Mouse (Mus musculus): ENCODE measurements around the gene Birc5. TPM values are rescaled to one million over a fixed set of nuclear protein-coding genes. Genes with fewer than 3 reads are reported as not detected.
"Not testable (repeated sequence)": the region's sequence is repeated elsewhere in the genome, so short reads cannot be mapped to it uniquely, and the experiment has no call there.

The Birc5 gene
- polyA plus RNA-seq, 1 experiment from 2014 or later = 37.9 TPM

DNA sequence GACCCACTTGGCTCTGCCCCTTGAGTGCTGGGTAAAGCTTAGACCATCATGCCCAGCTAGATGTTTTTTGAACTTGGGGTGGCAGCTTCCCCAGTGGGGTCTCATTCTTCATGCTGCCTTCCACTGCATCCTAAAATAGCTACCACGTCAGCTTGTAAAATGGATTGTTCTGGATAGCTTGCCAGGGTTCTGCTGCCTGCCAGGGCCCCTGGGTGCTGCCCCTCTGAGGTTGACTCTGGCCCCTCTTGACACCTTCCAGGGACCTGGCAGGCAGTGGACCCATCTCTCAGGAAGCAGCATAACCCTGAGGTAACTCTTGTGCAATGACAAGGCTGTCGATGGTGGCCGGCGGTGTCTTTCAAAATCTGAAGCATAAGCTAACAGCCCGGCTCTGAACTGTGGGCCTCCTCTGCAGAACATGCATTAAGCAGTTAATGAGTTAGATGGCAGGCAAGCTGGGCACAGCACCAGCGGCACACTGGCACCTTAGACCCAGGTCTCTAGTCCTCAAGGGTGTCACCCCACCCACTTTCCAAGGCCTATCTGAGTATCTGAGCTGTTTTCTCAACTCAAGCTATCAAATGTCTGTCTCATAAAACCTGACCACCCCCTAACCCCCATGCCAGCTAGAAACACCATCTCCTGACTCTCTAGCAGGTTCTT is 34.2 kb upstream of the Birc5 start:
- H3K9me3 ChIP-seq (ENCODE audit: control insufficient read depth, low read length) = no peaks in the 10 kb centered on the region
- H3K27ac ChIP-seq (ENCODE audit: low read depth, low read length) = no peak overlapping the region
- ATAC-seq = no peak
- H3K36me3 ChIP-seq (ENCODE audit: control insufficient read depth, insufficient read depth, low read length) = no peaks in the 10 kb centered on the region
- H3K4me3 ChIP-seq (ENCODE audit: low read length) = no peak overlapping the region
- peaks cover 5% of the 10 kb centered on the region for H3K27me3 ChIP-seq (replicated peaks; ENCODE audit: control insufficient read depth, insufficient read depth, low read length)
- no peak overlapping the region for H3K4me2 ChIP-seq (ENCODE audit: low read length)
- peaks cover 10% of the 10 kb centered on the region for H3K4me1 ChIP-seq (ENCODE audit: control insufficient read depth, insufficient read depth, low read depth, low read length)
- WGBS = 98% methylated on average over 6 of the region's 6 CpGs
- H3K9ac ChIP-seq (ENCODE audit: low read depth, low read length) = no peak overlapping the region

DNA sequence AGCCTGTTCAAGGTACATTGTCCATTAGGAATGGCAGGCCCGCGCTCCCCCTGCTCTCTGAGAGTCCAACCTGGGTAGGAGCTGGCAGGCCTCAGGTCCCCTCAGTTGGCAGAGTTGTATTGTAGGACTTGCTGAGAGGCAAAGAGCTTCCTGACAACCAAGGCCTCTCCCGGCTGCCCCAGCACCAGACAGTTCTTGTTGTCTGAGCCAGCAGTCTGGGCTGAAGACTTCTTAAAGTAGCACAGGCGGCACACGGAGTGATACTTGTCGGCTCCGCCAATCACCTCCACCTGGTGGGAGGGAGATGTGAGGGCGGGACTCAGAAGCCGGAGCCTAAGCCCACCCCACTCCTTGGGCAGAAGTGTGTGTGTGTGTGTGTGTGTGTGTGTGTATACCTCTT is 33.2 kb upstream of the Birc5 start:
- H3K4me1 ChIP-seq (ENCODE audit: control insufficient read depth, insufficient read depth, low read depth, low read length); H3K27me3 ChIP-seq (replicated peaks; ENCODE audit: control insufficient read depth, insufficient read depth, low read length); H3K9ac ChIP-seq (ENCODE audit: low read depth, low read length); H3K4me3 ChIP-seq (ENCODE audit: low read length); H3K36me3 ChIP-seq (ENCODE audit: control insufficient read depth, insufficient read depth, low read length); H3K27ac ChIP-seq (ENCODE audit: low read depth, low read length); H3K4me2 ChIP-seq (ENCODE audit: low read length); ATAC-seq; H3K9me3 ChIP-seq (ENCODE audit: control insufficient read depth, low read length): not testable (repeated sequence)
- 86% methylated on average over 9 of the region's 9 CpGs for WGBS

- H3K9me3 ChIP-seq (ENCODE audit: control insufficient read depth, low read length) = no peaks in the 10 kb centered on the region
- H3K27ac ChIP-seq (ENCODE audit: low read depth, low read length) = no peak overlapping the region
- no peaks in the 10 kb centered on the region for H3K4me1 ChIP-seq (ENCODE audit: control insufficient read depth, insufficient read depth, low read depth, low read length)
- no peak for ATAC-seq
- no peaks in the 10 kb centered on the region for H3K27me3 ChIP-seq (replicated peaks; ENCODE audit: control insufficient read depth, insufficient read depth, low read length)
- no peak overlapping the region for H3K9ac ChIP-seq (ENCODE audit: low read depth, low read length)
- 89% methylated on average over 10 of the region's 13 CpGs for WGBS
- no peaks in the 10 kb centered on the region for H3K36me3 ChIP-seq (ENCODE audit: control insufficient read depth, insufficient read depth, low read length)
- no peak overlapping the region for H3K4me2 ChIP-seq (ENCODE audit: low read length)
- no peak overlapping the region for H3K4me3 ChIP-seq (ENCODE audit: low read length)
These were observed 32.6 kb upstream of the Birc5 start for GRCm38 (mm10) chr11:117816389-117816996.

DNA sequence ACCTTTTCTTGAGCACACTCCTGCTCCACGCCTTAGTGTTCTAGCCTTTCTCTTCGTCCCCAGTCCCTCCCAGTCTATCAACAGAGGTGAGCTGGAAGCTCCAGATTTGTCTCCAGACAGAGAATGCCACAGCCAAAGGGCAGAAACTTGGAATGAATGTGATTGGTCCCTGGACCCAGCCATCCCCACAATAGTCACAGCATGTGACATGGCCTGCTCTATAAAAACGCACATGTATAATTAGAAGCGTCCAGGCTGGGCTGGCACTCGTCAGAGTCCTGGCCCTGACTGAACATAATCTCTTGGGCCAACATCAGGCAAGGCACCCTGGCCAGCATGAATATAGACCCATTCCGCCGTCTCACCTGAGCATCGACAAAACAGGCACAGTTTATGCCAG is 30.0 kb upstream of the Birc5 start:
- H3K4me1 ChIP-seq (ENCODE audit: control insufficient read depth, insufficient read depth, low read depth, low read length) = peaks cover 2% of the 10 kb centered on the region
- H3K4me3 ChIP-seq (ENCODE audit: low read length) = no peak overlapping the region
- H3K9me3 ChIP-seq (ENCODE audit: control insufficient read depth, low read length) = no peaks in the 10 kb centered on the region
- H3K27ac ChIP-seq (ENCODE audit: low read depth, low read length) = no peak overlapping the region
- ATAC-seq = no peak; the same call in 1 of the 2 replicates
- no peak overlapping the region for H3K4me2 ChIP-seq (ENCODE audit: low read length)
- no peaks in the 10 kb centered on the region for H3K27me3 ChIP-seq (replicated peaks; ENCODE audit: control insufficient read depth, insufficient read depth, low read length)
- 48% methylated on average over 8 of the region's 8 CpGs for WGBS
- H3K36me3 ChIP-seq (ENCODE audit: control insufficient read depth, insufficient read depth, low read length) = no peaks in the 10 kb centered on the region
- H3K9ac ChIP-seq (ENCODE audit: low read depth, low read length) = no peak overlapping the region

GRCm38 (mm10) chr11:117820173-117820572 is 28.9 kb upstream of the Birc5 start:
- Histone ChIP-seq H3K27me3 (replicated peaks; ENCODE audit: control insufficient read depth, insufficient read depth, low read length) (no peaks in the 10 kb centered on the region), H3K4me1 (ENCODE audit: control insufficient read depth, insufficient read depth, low read depth, low read length) (peaks cover 11% of the 10 kb centered on the region), H3K36me3 (ENCODE audit: control insufficient read depth, insufficient read depth, low read length) (no peaks in the 10 kb centered on the region), H3K4me3 (ENCODE audit: low read length) (no peak overlapping the region), H3K9ac (ENCODE audit: low read depth, low read length) (no peak overlapping the region), H3K4me2 (ENCODE audit: low read length) (no peak overlapping the region), H3K9me3 (ENCODE audit: control insufficient read depth, low read length) (no peaks in the 10 kb centered on the region), H3K27ac (ENCODE audit: low read depth, low read length) (no peak overlapping the region)
- 91% methylated on average over 7 of the region's 7 CpGs for WGBS
- ATAC-seq = no peak

DNA sequence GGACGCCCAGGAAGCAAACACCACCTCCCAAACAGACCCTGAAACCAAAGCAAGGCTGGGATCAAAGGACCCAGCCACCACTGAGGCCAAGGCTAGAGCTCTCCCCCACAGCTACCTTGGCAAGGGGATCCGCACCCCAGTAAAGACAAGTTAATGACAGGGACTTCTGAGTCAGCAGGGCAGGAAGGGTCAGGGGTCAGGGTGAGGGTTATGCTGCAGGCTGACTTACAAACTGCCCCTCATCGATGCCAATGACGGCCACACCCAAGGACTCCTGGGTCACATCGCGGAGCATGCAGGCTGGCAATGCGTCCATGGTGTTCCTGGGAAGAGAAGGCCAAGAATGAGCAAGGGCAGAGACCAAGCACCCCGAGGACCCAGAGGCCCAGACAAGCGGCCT is 27.2 kb upstream of the Birc5 start:
- no peak overlapping the region for H3K4me3 ChIP-seq (ENCODE audit: low read length)
- H3K36me3 ChIP-seq (ENCODE audit: control insufficient read depth, insufficient read depth, low read length) = no peaks in the 10 kb centered on the region
- no peak overlapping the region for H3K4me2 ChIP-seq (ENCODE audit: low read length)
- H3K4me1 ChIP-seq (ENCODE audit: control insufficient read depth, insufficient read depth, low read depth, low read length) = peaks cover 26% of the 10 kb centered on the region
- no peak overlapping the region for H3K27ac ChIP-seq (ENCODE audit: low read depth, low read length)
- ATAC-seq = no peak
- H3K27me3 ChIP-seq (replicated peaks; ENCODE audit: control insufficient read depth, insufficient read depth, low read length) = no peaks in the 10 kb centered on the region
- no peak overlapping the region for H3K9ac ChIP-seq (ENCODE audit: low read depth, low read length)
- no peaks in the 10 kb centered on the region for H3K9me3 ChIP-seq (ENCODE audit: control insufficient read depth, low read length)
- 84% methylated on average over 9 of the region's 9 CpGs for WGBS

DNA sequence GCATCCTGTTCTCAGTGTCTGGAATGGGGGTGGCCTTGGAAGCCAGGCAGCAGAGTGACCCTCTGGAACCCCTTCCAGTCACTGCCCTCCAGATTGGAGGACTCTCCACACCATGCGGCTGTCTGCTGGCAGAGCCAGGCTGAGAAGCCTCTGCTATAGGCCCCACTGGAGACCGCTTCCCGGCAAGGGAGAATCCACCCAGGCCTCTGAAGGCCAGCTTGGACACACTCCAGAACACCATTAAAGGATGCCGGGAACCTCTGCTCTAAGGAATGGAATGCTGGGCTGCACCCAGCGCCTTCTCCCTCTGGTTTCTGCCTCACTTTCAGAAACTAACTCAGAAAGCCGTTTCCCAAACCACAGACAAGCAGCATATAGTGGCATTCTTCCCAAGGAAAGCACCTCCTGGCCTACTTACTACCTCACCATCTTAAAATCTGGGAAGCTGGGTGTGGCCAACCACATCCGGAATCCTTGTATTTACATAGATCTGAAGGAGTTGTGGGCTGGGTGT is 26.3 kb upstream of the Birc5 start:
- H3K27me3 ChIP-seq (replicated peaks; ENCODE audit: control insufficient read depth, insufficient read depth, low read length) = no peaks in the 10 kb centered on the region
- H3K4me3 ChIP-seq (ENCODE audit: low read length) = no peak overlapping the region
- no peaks in the 10 kb centered on the region for H3K36me3 ChIP-seq (ENCODE audit: control insufficient read depth, insufficient read depth, low read length)
- H3K9ac ChIP-seq (ENCODE audit: low read depth, low read length) = no peak overlapping the region
- no peak for ATAC-seq
- no peaks in the 10 kb centered on the region for H3K9me3 ChIP-seq (ENCODE audit: control insufficient read depth, low read length)
- no peak overlapping the region for H3K27ac ChIP-seq (ENCODE audit: low read depth, low read length)
- peaks cover 30% of the 10 kb centered on the region for H3K4me1 ChIP-seq (ENCODE audit: control insufficient read depth, insufficient read depth, low read depth, low read length)
- WGBS = 80% methylated on average over 7 of the region's 7 CpGs
- H3K4me2 ChIP-seq (ENCODE audit: low read length) = no peak overlapping the region

GRCm38 (mm10) chr11:117823411-117823810 is 25.6 kb upstream of the Birc5 start:
- H3K9ac ChIP-seq (ENCODE audit: low read depth, low read length) = no peak overlapping the region
- no peaks in the 10 kb centered on the region for H3K36me3 ChIP-seq (ENCODE audit: control insufficient read depth, insufficient read depth, low read length)
- no peaks in the 10 kb centered on the region for H3K9me3 ChIP-seq (ENCODE audit: control insufficient read depth, low read length)
- ATAC-seq = no peak
- WGBS = 91% methylated on average over 6 of the region's 6 CpGs
- peaks cover 33% of the 10 kb centered on the region for H3K4me1 ChIP-seq (ENCODE audit: control insufficient read depth, insufficient read depth, low read depth, low read length)
- no peak overlapping the region for H3K27ac ChIP-seq (ENCODE audit: low read depth, low read length)
- H3K4me3 ChIP-seq (ENCODE audit: low read length) = no peak overlapping the region
- H3K4me2 ChIP-seq (ENCODE audit: low read length) = no peak overlapping the region
- H3K27me3 ChIP-seq (replicated peaks; ENCODE audit: control insufficient read depth, insufficient read depth, low read length) = no peaks in the 10 kb centered on the region

DNA sequence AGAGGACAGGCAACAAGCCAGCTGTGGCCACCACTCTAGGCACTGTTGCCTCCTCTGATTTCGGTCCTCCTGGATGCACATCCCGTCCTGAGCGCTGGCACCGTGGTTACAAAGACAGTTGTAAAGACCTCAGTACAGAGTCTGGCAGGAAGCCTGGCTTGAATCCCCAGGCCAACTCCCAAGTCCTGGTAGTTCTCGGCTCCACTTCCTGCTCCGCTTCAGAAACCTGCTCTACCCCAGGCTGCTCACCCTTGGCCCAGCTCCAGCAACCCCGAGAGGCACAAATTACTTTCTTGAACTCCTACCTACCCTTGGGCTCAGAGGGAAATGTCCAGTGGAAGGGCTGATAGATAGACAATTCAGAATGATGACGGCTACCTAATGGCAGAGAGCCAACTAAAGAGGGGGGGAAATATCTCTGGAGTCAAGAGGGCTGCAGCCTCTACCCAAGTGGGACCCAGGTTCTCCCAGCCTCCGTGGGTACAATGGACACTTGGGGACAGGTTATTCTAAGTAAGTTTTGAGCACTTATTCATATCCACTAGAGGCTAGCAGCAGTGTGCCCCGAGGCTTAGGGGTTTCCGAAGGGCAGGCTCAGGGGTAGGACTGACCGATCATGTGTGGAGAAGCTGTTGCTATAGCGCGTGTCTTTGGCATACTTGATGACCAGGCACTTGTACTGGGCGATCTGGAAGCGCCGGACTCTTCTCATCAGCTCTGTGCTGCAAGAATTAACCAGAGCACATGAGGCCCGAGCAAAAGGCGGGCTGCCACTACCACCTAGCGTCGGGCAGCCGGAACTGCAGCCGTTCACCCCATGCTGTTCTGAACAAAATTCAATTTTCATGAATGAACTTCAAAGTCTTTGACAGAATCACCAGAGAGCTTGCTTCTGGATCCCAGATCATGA is 24.7 kb upstream of the Birc5 start:
- H3K27ac ChIP-seq (ENCODE audit: low read depth, low read length) = peak overlapping the region; percentile 51; the same call in 1 of the 2 replicates
- peak overlapping the region; percentile 95 for H3K4me2 ChIP-seq (ENCODE audit: low read length)
- peaks cover 35% of the 10 kb centered on the region for H3K4me1 ChIP-seq (ENCODE audit: control insufficient read depth, insufficient read depth, low read depth, low read length)
- ATAC-seq = peak; percentile 85
- no peaks in the 10 kb centered on the region for H3K36me3 ChIP-seq (ENCODE audit: control insufficient read depth, insufficient read depth, low read length)
- 15% methylated on average over 23 of the region's 23 CpGs for WGBS
- no peaks in the 10 kb centered on the region for H3K9me3 ChIP-seq (ENCODE audit: control insufficient read depth, low read length)
- H3K9ac ChIP-seq (ENCODE audit: low read depth, low read length) = peak overlapping the region; percentile 35
- H3K27me3 ChIP-seq (replicated peaks; ENCODE audit: control insufficient read depth, insufficient read depth, low read length) = no peaks in the 10 kb centered on the region
- peak overlapping the region; percentile 53 for H3K4me3 ChIP-seq (ENCODE audit: low read length)
